21 mouse cellular contexts compared by ENCODE assay signal in genomic region chr2:139032105-139032812, GRCm38 (mm10).
A peak's percentile ranks its signal among the peaks of the same experiment; 100 is the strongest.
DNase-seq lines count a peak whose midpoint lies in the region; ATAC-seq and TF ChIP-seq lines count a peak whose summit lies in the region.
"Had no signal": no experiment of that assay in that cellular context is flagged by ENCODE, and none has a peak within 500 bp of the region (broad histone marks: within the 10 kb centered on the region; RNA-seq: fewer than 3 reads in every experiment).

No protein-coding gene starts in this region.

- TF ChIP-seq EP300 in stomach, postnatal 0 days (optimal IDR thresholded peaks at IDR 0.05) = no peak

- no peak for TF ChIP-seq CTCF in stomach, postnatal 0 days (IDR thresholded peaks at IDR 0.05; ENCODE audit: low read depth)
- no peak for TF ChIP-seq CTCF in forebrain, postnatal 0 days (IDR thresholded peaks at IDR 0.05; ENCODE audit: low read depth)

- DNase-seq in kidney, adult 11 months = no peak
- DNase-seq in stomach, postnatal 0 days (ENCODE audit: low spot score) = no peak
- DNase-seq in limb, embryonic 10.5 days (ENCODE audit: low spot score) = peak; percentile 33
- DNase-seq in yolk sac, embryonic 10.5 days (ENCODE audit: low spot score) = peak; percentile 17
- DNase-seq in forebrain, postnatal 0 days = no peak
- no peak for DNase-seq in spleen, postnatal 4 days (ENCODE audit: low spot score in 2 of 2)
- DNase-seq: adrenal gland, adult 8-10 months; B cell, adult 2 months; cerebellum, adult 18-20 months; gastrocnemius, adult 2 months; heart, adult 18-20 months; liver; liver, postnatal 0 days; right cerebral cortex, adult 18-20 months; thymus, postnatal 14 days had no signal

- no peak overlapping the region for H3K27ac ChIP-seq in kidney, embryonic 15.5 days
- peak overlapping the region; percentile 33; the same call in 1 of the 2 replicates for H3K27ac ChIP-seq in stomach, embryonic 14.5 days (ENCODE audit: low read length)
- no peak overlapping the region for H3K27ac ChIP-seq in stomach, postnatal 0 days (replicated peaks)
- H3K27ac ChIP-seq in limb, embryonic 10.5 days = no peak overlapping the region
- no peak overlapping the region for H3K27ac ChIP-seq in forebrain, postnatal 0 days (ENCODE audit: low read depth, low read length)
- H3K27ac ChIP-seq: gastrocnemius, adult 2 months; hindbrain, embryonic 12.5 days; layer of hippocampus, adult 2 months had no signal

- WGBS in kidney, embryonic 15.5 days = 57% methylated on average over 5 of the region's 5 CpGs
- 31% methylated on average over 5 of the region's 5 CpGs for WGBS in stomach, embryonic 14.5 days
- 30% methylated on average over 5 of the region's 5 CpGs for WGBS in stomach, postnatal 0 days
- WGBS in limb, embryonic 10.5 days = 71% methylated on average over 5 of the region's 5 CpGs
- WGBS in forebrain, postnatal 0 days = 84% methylated on average over 5 of the region's 5 CpGs

- no peaks in the 10 kb centered on the region for H3K27me3 ChIP-seq in kidney, embryonic 15.5 days
- no peaks in the 10 kb centered on the region for H3K27me3 ChIP-seq in stomach, embryonic 14.5 days (ENCODE audit: control insufficient read depth, insufficient read depth, low read length)
- no peaks in the 10 kb centered on the region for H3K27me3 ChIP-seq in stomach, postnatal 0 days (ENCODE audit: control insufficient read depth, insufficient read depth, low read length)
- no peaks in the 10 kb centered on the region for H3K27me3 ChIP-seq in limb, embryonic 10.5 days (ENCODE audit: low read depth, poor library complexity, severe bottlenecking)
- H3K27me3 ChIP-seq in forebrain, postnatal 0 days (ENCODE audit: insufficient read depth, low read length) = no peaks in the 10 kb centered on the region
- H3K27me3 ChIP-seq: hindbrain, embryonic 12.5 days had no signal

- no peak overlapping the region for H3K4me3 ChIP-seq in kidney, embryonic 15.5 days (replicated peaks)
- H3K4me3 ChIP-seq in stomach, embryonic 14.5 days (ENCODE audit: low read depth, low read length) = no peak overlapping the region
- no peak overlapping the region for H3K4me3 ChIP-seq in stomach, postnatal 0 days (ENCODE audit: low read depth, low read length)
- no peak overlapping the region for H3K4me3 ChIP-seq in limb, embryonic 10.5 days
- no peak overlapping the region for H3K4me3 ChIP-seq in forebrain, postnatal 0 days (ENCODE audit: low read depth, low read length)
- H3K4me3 ChIP-seq: gastrocnemius, adult 2 months; hindbrain, embryonic 12.5 days; layer of hippocampus, adult 2 months had no signal

- H3K4me1 ChIP-seq in kidney, embryonic 15.5 days = no peaks in the 10 kb centered on the region
- no peaks in the 10 kb centered on the region for H3K4me1 ChIP-seq in stomach, embryonic 14.5 days (ENCODE audit: control insufficient read depth, insufficient read depth, low read length)
- no peaks in the 10 kb centered on the region for H3K4me1 ChIP-seq in stomach, postnatal 0 days (replicated peaks; ENCODE audit: control insufficient read depth, insufficient read depth)
- no peaks in the 10 kb centered on the region for H3K4me1 ChIP-seq in limb, embryonic 10.5 days
- no peaks in the 10 kb centered on the region for H3K4me1 ChIP-seq in forebrain, postnatal 0 days (ENCODE audit: insufficient read depth)
- H3K4me1 ChIP-seq: hindbrain, embryonic 12.5 days had no signal

- no peak overlapping the region for H3K4me2 ChIP-seq in kidney, embryonic 15.5 days
- H3K4me2 ChIP-seq in stomach, embryonic 14.5 days (replicated peaks; ENCODE audit: low read depth, low read length) = no peak overlapping the region
- H3K4me2 ChIP-seq in stomach, postnatal 0 days (replicated peaks; ENCODE audit: low read depth) = no peak overlapping the region
- H3K4me2 ChIP-seq in forebrain, postnatal 0 days (ENCODE audit: low read depth) = no peak overlapping the region
- H3K4me2 ChIP-seq: hindbrain, embryonic 12.5 days had no signal

- H3K9me3 ChIP-seq in kidney, embryonic 15.5 days (replicated peaks) = no peaks in the 10 kb centered on the region
- no peaks in the 10 kb centered on the region for H3K9me3 ChIP-seq in stomach, embryonic 14.5 days (ENCODE audit: control insufficient read depth, low read depth, low read length)
- H3K9me3 ChIP-seq in stomach, postnatal 0 days (ENCODE audit: control insufficient read depth, low read length) = no peaks in the 10 kb centered on the region
- no peaks in the 10 kb centered on the region for H3K9me3 ChIP-seq in limb, embryonic 10.5 days (replicated peaks)
- no peaks in the 10 kb centered on the region for H3K9me3 ChIP-seq in forebrain, postnatal 0 days (ENCODE audit: low read length)
- H3K9me3 ChIP-seq: hindbrain, embryonic 12.5 days had no signal

- no peaks in the 10 kb centered on the region for H3K36me3 ChIP-seq in kidney, embryonic 15.5 days
- H3K36me3 ChIP-seq in stomach, embryonic 14.5 days (ENCODE audit: control insufficient read depth, insufficient read depth, low read length) = no peaks in the 10 kb centered on the region
- H3K36me3 ChIP-seq in stomach, postnatal 0 days (ENCODE audit: control insufficient read depth, insufficient read depth, low read length) = no peaks in the 10 kb centered on the region
- H3K36me3 ChIP-seq in limb, embryonic 10.5 days = no peaks in the 10 kb centered on the region
- H3K36me3 ChIP-seq in forebrain, postnatal 0 days (ENCODE audit: insufficient read depth) = no peaks in the 10 kb centered on the region
- H3K36me3 ChIP-seq: hindbrain, embryonic 12.5 days had no signal

- peak; percentile 80 for ATAC-seq in kidney, embryonic 15.5 days (replicated peaks; ENCODE audit: low FRiP score)
- peak; percentile 81 for ATAC-seq in stomach, embryonic 14.5 days (ENCODE audit: insufficient number of reproducible peaks, insufficient read depth, low FRiP score, low read depth)
- ATAC-seq in stomach, postnatal 0 days (ENCODE audit: low FRiP score, low TSS enrichment) = no peak
- ATAC-seq in forebrain, postnatal 0 days = no peak
- ATAC-seq: forebrain, embryonic 16.5 days; inflammation-experienced regulatory T-cells, adult 6 months; liver, postnatal 0 days had no signal

- H3K9ac ChIP-seq in kidney, embryonic 15.5 days = no peak overlapping the region
- no peak overlapping the region for H3K9ac ChIP-seq in stomach, embryonic 14.5 days (replicated peaks; ENCODE audit: low read depth, low read length)
- no peak overlapping the region for H3K9ac ChIP-seq in stomach, postnatal 0 days (ENCODE audit: low read length)
- H3K9ac ChIP-seq in forebrain, postnatal 0 days = no peak overlapping the region
- H3K9ac ChIP-seq: hindbrain, embryonic 12.5 days; liver, postnatal 0 days had no signal

Comparison
In these comparisons a context has a peak if more than half of its experiments do, and no peak if none do; other contexts are left out.
1. ATAC-seq: peak in kidney, embryonic 15.5 days (single experiment) and stomach, embryonic 14.5 days (single experiment); none in stomach, postnatal 0 days (single experiment) and forebrain, postnatal 0 days (single experiment).
2. DNase-seq: peak in limb, embryonic 10.5 days (single experiment) and yolk sac, embryonic 10.5 days (single experiment); none in kidney, adult 11 months (single experiment), stomach, postnatal 0 days (single experiment), forebrain, postnatal 0 days (single experiment) and spleen, postnatal 4 days (0 of 2).